11 mouse cellular contexts compared by ENCODE assay signal in the genomic region with DNA sequence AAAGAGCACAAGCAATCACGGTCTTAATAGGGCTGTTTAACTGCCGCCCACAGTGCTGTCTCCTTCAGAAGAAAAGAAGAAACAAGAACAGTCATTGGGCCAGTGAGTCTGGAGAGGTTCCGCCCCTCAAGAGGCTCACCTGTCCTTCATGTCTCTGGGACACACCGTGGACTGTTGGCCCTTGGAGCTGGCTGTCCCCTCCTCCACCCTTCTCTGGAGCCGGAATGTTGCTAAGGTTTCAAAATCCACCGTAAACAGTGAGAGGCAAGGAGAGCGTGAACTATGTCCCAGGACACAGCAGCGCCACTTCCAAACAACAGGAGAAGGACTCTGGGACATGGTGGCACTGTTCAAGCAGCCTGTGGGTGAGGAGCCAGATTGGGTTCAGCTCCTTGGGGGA. TPM values are rescaled to one million over a fixed set of nuclear protein-coding genes. Genes with fewer than 3 reads are reported as not detected.
DNase-seq lines count a peak whose midpoint lies in the region.
"Had no signal": no experiment of that assay in that cellular context is flagged by ENCODE, and none has a peak within 500 bp of the region (broad histone marks: within the 10 kb centered on the region; RNA-seq: fewer than 3 reads in every experiment).

No protein-coding gene starts in this region.

- intact Hi-C loops in heart, postnatal 14 days (cut with DNase I) = no loop called here

- DNase-seq in gastrocnemius, postnatal 25 days = peak; percentile 13
- DNase-seq in gastrocnemius, postnatal 10 days = no peak
- peak; percentile 33 to 50 for DNase-seq in heart, postnatal 14 days
- peak; percentile 75 to 81 for DNase-seq in kidney, postnatal 36 days
- DNase-seq in lung, postnatal 36 days = peak; percentile 93
- no peak for DNase-seq in frontal cortex, postnatal 14 days (ENCODE audit: low spot score in 2 of 2)
- no peak for DNase-seq in testis, postnatal 14 days (ENCODE audit: low spot score)
- DNase-seq in ovary, postnatal 10 days (ENCODE audit: low spot score) = no peak
- DNase-seq: cerebellum, postnatal 25 days; left cerebral cortex, postnatal 4 days had no signal

RNA-seq across cellular contexts. Expression of gene Myh14, which starts 13.0 kb away (rescaled TPM):
- 10 to 100 TPM; 23.0 to 24.7 TPM for total RNA-seq in gastrocnemius, postnatal 25 days (2021)
- total RNA-seq in gastrocnemius, postnatal 10 days (2021) = 10 to 100 TPM; 21.4 to 23.3 TPM
- 10 to 100 TPM; 55.0 to 72.4 TPM for total RNA-seq in heart, postnatal 14 days (2021)

RNA-seq across cellular contexts. Expression of gene Izumo2, which starts 24.9 kb away (rescaled TPM):
- total RNA-seq in gastrocnemius, postnatal 25 days (2021) = not detected
- total RNA-seq in gastrocnemius, postnatal 10 days (2021) = not detected
- not detected for total RNA-seq in heart, postnatal 14 days (2021)
- total RNA-seq: layer of hippocampus, adult 18-20 months; left cerebral cortex, postnatal 4 days had no signal

Comparison
In these comparisons a context has a peak if more than half of its experiments do, and no peak if none do; other contexts are left out.
1. DNase-seq: peak in gastrocnemius, postnatal 25 days (single experiment), heart, postnatal 14 days (2 of 2), kidney, postnatal 36 days (2 of 2) and lung, postnatal 36 days (single experiment); none in gastrocnemius, postnatal 10 days (single experiment), frontal cortex, postnatal 14 days (0 of 2), testis, postnatal 14 days (single experiment) and ovary, postnatal 10 days (single experiment).